Mouse (Mus musculus): ENCODE results near the gene Zc3h12b.
"Not testable (repeated sequence)": the region's sequence is repeated elsewhere in the genome, so short reads cannot be mapped to it uniquely, and the experiment has no call there.

Zc3h12b gene

GRCm38 (mm10) chrX:95711227-95712111 is at the start of gene Zc3h12b:
Zc3h12b (plus strand) TSS chrX:95711678.
- no peak for DNase-seq (ENCODE audit: low spot score)

DNA sequence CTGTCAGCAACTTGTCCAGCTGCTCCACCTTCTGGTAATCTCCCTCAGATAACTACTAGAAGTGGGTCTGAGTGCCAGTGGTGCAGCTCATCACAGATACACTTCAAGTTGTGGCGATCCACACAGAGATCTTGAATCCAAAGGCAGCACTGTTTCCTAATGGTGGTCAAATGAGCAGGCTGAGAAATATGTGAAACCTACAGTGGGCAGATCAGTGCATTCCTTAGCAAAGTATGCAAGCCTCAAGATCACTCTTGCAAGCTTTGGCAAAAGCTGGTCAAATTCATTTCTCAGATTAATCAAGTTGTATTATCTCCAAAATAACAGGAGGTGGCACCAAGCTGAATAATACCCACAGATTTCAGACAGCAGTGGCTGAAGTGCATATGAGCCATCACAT is 29.3 kb upstream of the Zc3h12b start:
- DNase-seq (ENCODE audit: low spot score) = no peak

- DNase-seq (ENCODE audit: low spot score) = no peak
Measured at GRCm38 (mm10) chrX:95687119-95687518, 24.4 kb upstream of the Zc3h12b start.

DNA sequence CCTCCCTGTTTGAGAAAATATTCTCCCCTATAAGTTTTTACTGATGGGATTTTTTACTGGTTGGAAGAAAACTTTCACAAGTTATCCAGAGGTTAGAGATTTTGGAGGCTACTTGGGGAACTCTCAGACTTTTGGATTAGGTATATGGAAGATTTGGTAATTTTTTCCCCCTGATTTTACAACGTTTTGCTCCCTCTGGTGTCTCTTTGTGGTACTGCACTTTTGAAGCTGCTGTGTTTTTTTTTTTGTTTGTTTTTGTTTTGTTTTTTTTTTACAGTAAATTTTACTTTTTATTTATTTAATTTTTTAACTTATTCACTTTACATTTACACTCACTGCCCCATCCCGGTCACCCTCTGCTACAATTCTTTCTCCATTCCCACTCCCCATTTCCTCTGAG is 26.8 kb downstream of the Zc3h12b start:
- no peak for DNase-seq (ENCODE audit: low spot score)

DNA sequence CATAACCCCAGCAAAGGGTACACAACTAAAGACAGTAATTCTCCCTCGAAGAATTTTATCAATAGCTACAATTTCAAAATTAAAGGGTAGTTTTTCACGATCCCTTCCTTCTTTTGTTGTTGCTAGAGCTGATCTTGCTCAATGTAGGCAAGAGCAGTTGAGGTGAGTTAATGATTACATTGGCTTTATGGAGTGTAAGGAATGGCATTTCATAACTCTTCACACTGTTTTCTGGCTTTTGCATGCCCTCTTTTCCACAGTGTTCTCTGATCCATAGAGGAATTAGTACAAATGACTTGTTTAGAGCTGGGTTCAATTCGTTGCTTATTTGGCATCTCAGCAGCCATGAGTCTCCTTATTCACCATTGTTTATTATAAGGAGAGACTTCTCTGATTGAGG is 84.4 kb downstream of the Zc3h12b start:
- no peak for DNase-seq (ENCODE audit: low spot score)

- DNase-seq (ENCODE audit: low spot score) = no peak
Measured at GRCm38 (mm10) chrX:95801790-95802189, 90.3 kb downstream of the Zc3h12b start.

DNA sequence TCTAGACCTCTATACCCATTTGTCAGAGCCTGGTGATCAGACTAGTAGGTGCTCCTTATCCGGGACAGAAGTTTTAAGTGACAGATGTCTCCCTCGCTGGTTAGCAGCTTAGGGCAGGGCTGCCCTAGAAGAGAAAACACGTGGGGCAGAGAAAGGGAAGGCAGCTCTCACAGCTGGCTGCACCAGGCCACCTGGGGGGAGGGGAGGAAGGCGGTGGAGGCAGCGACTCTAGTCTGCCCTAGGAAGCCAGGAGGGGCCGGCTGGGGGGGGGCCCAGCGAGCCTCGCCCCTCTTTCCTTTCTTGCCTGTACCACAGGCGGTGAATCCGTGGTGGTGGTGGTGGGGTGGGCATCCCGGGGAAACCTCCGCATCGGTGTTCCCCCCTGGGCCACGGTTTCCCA is 141.3 kb downstream of the Zc3h12b start:
- no peak for DNase-seq (ENCODE audit: low spot score)

GRCm38 (mm10) chrX:95881111-95881510 is 169.6 kb downstream of the Zc3h12b start:
- no peak for DNase-seq (ENCODE audit: low spot score)

DNA sequence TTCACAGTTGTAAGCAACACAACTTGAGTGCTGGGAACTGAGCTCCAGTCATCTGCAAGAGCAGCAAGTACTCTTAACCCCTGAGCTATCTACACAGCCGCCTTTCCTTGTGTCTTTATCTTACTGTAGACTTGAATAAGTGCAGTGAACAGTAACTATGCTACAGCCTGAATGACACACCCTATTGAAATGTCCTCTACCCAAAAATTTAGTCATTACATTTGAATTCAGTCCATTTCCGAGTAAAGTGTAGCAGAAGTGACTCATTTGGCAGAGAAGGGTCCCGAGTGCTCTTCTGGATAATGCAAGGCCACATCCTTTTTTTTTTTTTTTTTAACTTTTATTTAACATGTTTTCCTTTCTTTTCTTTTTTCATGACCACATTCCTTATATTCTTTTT is 191.2 kb downstream of the Zc3h12b start:
- DNase-seq (ENCODE audit: low spot score) = no peak

DNA sequence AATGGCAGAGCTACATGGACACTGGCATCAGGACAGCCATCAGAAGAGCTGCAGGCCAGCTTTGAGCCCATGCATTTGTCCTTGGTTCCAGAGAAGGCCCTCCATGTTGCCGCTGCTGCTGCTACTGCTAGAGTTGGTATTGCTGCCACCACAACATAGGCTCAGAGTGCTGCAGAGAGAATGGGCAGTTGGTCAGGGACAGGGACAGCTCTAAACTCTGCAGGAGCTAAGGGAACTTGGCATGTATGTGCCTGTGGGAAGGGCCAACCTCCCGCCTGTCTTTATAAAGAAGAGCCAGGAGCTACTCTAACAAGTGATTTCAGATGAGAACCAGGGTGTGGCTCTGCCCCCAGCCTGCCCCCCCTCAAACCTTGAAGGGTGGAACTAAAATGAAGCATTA is 224.0 kb downstream of the Zc3h12b start:
- no peak for DNase-seq (ENCODE audit: low spot score)

- no peak for DNase-seq (ENCODE audit: low spot score)
Measured at GRCm38 (mm10) chrX:95945496-95945895, 234.0 kb downstream of the Zc3h12b start.

DNA sequence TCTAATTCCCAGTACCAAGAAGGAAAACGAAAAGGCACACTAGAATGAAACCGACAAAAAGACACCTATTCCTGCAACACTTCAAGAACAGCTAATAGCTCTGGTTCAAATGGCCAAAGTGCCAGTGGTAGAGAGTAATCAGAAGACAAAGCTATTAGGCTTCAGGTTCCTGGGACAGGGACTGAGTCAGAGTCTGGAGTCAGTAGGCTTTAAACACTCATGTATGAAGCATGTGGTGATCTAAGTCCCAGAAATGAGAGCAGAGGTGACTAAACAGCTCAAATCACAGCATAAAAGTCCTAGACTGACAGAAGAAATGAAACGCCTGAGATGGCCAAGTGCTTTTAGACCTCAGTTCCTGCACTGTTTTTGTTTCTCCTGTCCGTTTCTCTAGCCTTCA is 236.7 kb downstream of the Zc3h12b start:
- DNase-seq (ENCODE audit: low spot score) = no peak

GRCm38 (mm10) chrX:95950776-95951175 is 239.3 kb downstream of the Zc3h12b start:
- DNase-seq (ENCODE audit: low spot score) = no peak

- DNase-seq (ENCODE audit: low spot score) = peak; percentile 80
Measured at GRCm38 (mm10) chrX:95956497-95957293, 245.2 kb downstream of the Zc3h12b start, which contains the start of gene Las1l. Las1l (minus strand) TSS chrX:95956962.

DNA sequence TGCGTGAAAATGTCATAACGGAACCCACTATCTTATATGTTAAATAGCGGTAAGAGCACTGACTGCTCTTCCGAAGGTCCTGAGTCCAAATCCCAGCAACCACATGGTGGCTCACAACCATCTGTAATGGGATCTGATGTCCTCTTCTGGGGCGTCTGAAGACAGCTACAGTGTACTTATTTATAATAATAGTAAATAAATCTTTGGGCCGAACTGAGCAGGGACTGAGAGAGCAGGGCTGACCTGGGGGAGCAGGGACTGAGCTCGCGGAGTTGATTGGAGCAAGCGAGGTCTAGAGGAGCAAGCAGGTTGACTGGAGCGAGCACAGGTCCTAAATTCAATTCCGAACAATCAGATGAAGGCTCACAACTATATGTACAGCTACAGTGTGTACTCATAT is 246.0 kb downstream of the Zc3h12b start:
- not testable (repeated sequence) for DNase-seq (ENCODE audit: low spot score)

GRCm38 (mm10) chrX:95963366-95963765 is 251.9 kb downstream of the Zc3h12b start:
- no peak for DNase-seq (ENCODE audit: low spot score)

GRCm38 (mm10) chrX:95965036-95965435 is 253.6 kb downstream of the Zc3h12b start:
- DNase-seq (ENCODE audit: low spot score) = no peak

DNA sequence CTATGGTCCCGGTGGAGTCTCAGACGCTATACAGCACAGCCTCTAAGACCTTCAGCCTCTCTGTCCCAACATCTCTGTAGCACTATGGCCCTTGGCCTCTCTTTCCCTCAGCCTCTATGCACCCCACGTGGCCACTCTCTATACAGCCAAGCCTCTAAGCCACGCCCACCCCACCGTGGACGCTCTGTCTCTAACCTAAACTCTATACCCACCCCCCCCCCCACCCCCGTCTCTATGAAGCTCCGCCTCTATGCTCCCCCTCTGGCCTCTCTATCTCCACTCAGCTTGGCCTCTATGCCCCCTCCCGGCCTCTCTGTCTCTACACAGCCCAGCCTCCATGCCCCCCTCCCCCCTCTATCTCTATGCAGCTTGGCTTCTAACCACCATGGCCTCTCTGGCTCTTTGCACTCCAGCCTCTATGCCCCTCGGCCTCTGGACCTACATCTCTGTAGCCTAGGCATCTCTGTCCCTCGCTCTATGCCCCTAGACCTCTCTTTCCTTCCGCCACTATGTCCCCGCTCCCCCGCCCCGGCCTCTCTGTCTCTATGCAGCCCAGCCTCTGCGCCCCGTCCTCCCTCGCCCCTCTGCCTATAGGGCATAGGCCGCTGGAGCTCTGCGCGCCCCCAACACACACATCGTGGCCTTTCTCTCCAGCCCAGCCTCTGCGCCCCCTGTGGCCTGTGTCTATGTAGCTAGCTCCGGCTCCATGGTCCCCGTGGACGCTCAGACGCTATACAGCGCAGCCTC is 256.5 kb downstream of the Zc3h12b start:
- DNase-seq (ENCODE audit: low spot score) = peak; percentile 30

DNA sequence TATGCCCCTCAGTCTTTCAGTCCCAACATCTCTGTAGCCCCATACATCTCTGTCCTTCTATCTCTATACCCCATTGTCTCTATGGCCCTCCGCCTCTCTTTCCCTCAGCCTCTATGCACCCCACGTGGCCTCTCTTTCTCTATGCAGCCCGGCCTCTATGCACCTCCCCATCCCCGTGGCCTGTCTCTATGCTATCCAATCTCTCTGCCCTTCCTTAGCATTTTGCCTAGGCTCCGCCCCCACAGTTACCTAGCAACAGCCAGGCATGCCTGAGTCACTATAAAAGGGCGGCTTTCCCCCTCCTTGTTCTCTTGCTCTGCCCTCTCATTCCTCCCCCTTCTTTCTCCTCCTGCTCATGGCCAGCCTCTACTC is 257.1 kb downstream of the Zc3h12b start:
- peak; percentile 56 for DNase-seq (ENCODE audit: low spot score)

DNA sequence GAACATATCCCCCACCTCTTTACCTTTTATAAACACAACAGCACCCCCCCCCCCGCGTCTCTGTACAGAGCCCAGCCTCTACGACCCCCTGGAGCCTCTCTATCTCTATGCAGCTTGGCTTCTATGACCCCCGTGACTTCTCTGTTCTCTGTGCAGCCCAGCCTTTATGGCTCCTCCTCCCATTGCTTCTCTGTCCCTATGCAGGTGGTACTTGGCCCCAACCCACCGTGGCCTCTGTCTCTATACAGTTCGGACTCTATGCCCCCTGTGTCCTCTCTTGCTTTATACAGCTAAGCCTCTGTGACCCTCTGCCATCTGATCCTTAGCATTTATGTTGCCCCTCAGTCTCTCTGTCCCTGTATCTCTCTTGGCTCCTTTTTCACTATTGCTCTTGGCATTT is 257.6 kb downstream of the Zc3h12b start:
- DNase-seq (ENCODE audit: low spot score) = no peak

DNA sequence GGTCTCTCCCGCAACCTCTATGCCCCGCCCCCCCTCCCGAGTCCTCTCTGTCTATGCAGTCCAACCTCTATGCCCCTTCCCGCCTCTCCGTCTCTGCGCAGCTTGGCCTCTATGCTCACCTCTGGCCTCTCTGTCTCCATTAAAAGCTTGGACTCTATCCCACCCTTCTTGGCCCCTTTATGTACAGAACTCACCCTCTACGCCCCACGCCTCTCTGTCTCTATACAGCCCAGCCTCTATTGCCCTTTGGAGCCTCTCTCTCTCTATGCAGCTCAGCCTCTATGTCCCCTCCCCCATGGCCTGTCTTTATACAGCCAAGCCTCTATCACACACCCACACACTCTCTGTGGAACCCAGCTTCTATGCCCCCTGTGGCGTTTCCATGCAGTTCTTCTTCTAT is 258.5 kb downstream of the Zc3h12b start:
- no peak for DNase-seq (ENCODE audit: low spot score)
